Mouse (Mus musculus) Muller cell, postnatal 12 days (primary cell): ENCODE results near the gene Olfr772.
"Not testable (repeated sequence)": the region's sequence is repeated elsewhere in the genome, so short reads cannot be mapped to it uniquely, and the experiment has no call there.

Source experiments
- DNase-seq: peaks from one replicate; pipeline ENCODE4 v3.0.0-alpha.2; 2015; ENCODE audit errors: inconsistent ontology term

Olfr772 gene

DNA sequence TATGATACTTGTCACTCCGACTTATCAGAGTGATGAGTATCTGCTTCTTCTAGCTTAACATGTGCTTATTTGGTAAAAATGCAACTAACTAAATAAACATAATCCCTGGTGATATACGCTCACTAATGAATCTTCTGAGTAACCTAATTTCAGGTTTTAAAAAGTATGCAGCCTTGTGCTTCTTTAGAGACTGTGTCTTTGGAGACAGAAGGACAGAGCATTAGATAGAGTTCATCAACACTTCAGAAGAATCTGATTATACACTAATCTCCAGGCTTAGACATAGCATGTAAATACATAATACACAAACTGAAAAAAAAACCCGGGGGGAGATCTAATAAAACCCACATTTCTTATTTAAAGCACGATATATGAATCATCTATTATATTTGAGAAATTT, at the start of gene Olfr772:
TSS of gene Olfr772 (minus strand) at position 101 of the 400 bp plus-strand sequence.
- not testable (repeated sequence) for DNase-seq

DNA sequence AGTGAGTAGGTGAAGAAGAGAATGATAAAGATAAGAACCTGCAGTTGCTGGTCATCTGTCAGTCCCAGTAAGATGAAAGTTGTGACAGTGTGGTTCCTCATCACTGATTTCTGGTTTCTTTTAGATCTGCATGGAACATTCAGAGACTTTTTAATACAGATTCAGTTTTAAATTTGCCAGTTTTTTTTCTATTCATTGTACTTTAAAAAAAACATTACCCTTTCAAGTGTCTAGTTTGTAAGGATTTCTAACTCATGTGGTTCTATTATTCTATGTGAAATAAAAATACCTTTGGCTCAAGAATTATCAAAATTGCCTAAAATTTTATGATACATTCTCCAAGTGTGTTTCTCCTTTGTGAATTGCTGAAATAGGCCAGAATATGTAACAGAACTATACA, 9.6 kb upstream of the Olfr772 start, which contains the start of gene Olfr773:
TSS of gene Olfr773 (minus strand) at position 101 of the 400 bp plus-strand sequence.
- not testable (repeated sequence) for DNase-seq

- no peak for DNase-seq
These were observed 13.1 kb downstream of the Olfr772 start, which contains the start of gene Olfr771 for GRCm38 (mm10) chr10:129164651-129165050. Olfr771 (minus strand) TSS chr10:129164751.

DNA sequence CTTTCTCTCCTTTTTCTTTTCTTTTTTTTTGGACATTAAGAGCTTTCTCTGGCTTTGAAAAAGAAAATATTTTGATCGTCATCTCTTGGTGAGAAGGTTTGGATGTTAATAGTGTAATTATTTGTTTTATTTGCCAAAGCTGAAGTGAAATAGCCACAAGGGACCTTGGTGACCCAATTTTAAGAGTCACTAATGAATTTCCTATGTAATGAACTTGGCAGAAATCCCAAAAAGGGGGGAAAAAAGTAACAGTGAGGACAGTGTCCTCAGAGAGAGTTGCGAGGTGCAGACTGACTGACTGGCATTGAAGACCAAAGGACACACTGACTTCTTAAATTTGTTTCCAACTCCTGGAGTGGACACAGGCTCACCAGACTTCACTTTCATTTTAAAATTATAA, 38.8 kb downstream of the Olfr772 start, which contains the start of gene Olfr770:
TSS of gene Olfr770 (minus strand) at position 101 of the 400 bp plus-strand sequence.
- peak; percentile 52 for DNase-seq
